Mouse (Mus musculus) kidney, postnatal 4 days (tissue): ENCODE measurements around the gene Dnah12.
"Not testable (repeated sequence)": the region's sequence is repeated elsewhere in the genome, so short reads cannot be mapped to it uniquely, and the experiment has no call there.

Source experiments
- DNase-seq, 2 experiments: peaks; one replicate each; pipeline ENCODE4 v3.0.0; 2021; ENCODE audit warnings: mixed read lengths in 2 of 2

The Dnah12 gene

GRCm38 (mm10) chr14:26692974-26693373 is at the start of gene Dnah12:
Gene Dnah12 (plus strand): TSS chr14:26693274.
- DNase-seq = no peak

DNA sequence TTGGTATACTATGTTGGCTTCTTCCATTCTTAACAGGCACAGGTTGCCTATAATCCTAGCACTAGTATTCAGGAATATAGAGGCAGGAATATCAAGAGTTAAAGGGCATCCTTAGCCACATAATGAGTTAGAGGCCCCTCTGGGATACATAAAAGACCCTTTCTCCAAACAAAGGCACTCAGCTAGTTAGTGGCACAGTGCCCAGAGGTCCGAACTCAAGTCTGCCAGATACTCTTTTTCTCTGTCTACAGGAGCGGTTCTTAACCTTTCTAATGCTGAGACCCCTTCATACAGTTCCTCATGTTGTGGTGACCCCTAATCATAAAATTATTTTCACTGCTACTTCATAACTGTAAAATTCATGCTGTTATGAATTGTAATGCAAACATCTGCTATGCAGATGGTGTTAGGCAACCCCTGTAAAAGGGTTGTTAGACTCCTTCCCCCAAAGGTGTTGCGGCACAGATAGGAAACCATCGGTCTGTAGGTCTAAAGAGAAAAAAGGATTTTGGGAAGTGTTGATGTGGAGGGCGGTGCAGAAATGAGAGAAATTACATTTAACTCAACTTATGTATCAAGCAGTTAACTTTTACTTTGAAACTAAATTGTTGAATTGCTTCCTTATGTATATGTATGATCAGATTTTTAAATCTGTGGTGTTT is 47.0 kb upstream of the Dnah12 start:
- peak in 1 of 2 experiments; percentile 16 for DNase-seq

DNA sequence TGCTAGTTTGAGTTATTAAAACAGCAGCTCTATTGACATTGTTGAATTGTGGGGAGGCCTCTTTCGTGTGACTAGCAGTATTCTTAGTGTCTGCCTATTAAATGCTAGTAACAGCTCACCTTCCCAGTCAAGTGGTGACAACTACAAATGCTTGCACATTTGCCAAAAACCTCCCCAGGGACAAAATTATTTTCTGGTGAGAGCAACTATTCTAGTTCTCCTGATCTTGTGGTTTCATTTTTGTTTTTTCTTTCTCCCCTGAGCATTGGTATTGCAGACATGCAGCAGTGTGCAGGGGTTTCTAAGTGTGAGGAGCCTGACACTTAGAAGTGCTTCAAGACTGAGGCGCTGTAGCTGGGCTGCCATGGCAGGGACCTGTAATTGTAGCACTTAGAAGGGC is 45.3 kb upstream of the Dnah12 start:
- no peak for DNase-seq

GRCm38 (mm10) chr14:26651901-26652300 is 41.2 kb upstream of the Dnah12 start:
- no peak for DNase-seq

DNA sequence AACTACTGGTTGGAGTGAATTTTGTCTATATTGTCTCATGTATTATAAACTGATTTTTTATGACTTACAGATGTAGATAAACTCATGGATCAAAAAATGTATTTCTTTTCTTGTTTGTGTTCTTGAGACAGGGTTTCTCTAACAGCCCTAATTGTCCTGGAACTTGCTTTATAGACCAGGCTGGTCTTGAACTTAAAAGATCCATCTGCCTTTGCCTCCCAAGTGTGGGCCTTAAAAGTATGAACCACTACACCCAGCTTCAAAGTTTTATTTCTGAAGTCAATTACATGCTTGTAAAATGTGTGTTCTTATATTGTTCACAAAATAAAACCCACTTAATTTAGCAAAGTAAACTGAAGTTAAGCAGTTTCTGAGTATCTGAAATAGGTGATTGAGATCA is 34.9 kb upstream of the Dnah12 start:
- no peak for DNase-seq

GRCm38 (mm10) chr14:26660233-26660632 is 32.8 kb upstream of the Dnah12 start:
- DNase-seq = no peak

GRCm38 (mm10) chr14:26662016-26662415 is 31.1 kb upstream of the Dnah12 start:
- DNase-seq = no peak

- no peak for DNase-seq
Observed at GRCm38 (mm10) chr14:26662488-26662887, 30.6 kb upstream of the Dnah12 start.

DNA sequence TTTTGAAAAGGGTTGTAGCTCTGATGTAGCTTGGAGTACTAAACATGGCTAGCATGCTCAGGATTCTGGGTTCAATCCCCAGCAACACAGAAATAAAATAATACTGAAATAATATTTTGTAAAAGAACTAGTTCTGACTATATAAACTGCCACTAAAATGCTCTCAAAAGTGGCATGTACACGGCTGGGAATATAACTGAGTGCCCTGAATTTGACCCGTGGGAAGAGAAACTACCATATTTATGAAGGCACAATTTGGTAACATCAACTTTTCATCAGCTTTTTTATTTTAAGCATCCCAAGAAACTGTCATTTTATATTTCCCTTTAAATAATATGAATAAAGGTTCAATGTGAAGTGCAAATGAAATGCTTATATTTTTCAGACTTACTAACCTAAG is 29.2 kb upstream of the Dnah12 start:
- no peak for DNase-seq

DNA sequence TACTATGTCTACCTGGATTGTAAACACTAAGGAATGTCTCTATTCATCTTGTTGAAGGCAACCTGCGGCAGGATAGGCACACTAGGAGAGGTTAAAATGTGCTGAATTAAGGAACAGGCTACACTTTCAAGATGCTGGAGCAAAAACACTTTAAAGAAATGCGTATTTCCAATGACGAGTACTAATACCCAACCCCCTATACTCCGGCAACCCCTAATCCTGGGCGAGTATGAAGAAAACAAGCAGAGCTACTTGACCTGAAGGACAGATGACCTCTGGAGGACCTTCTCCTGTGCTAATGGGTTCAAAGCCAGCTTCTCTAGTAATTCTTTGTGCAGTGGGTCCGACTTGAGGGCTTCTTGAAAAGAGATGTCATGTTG is 25.1 kb upstream of the Dnah12 start:
- DNase-seq = no peak

- DNase-seq = peak; percentile 59 to 75
Observed at GRCm38 (mm10) chr14:26668371-26669291, 24.4 kb upstream of the Dnah12 start.

- peak; percentile 88 to 93 for DNase-seq
Observed at GRCm38 (mm10) chr14:26669292-26670073, 23.6 kb upstream of the Dnah12 start, which contains the start of gene Pde12. Gene Pde12 (minus strand): TSS chr14:26669883.

- no peak for DNase-seq
Observed at GRCm38 (mm10) chr14:26670964-26671363, 22.1 kb upstream of the Dnah12 start.

DNA sequence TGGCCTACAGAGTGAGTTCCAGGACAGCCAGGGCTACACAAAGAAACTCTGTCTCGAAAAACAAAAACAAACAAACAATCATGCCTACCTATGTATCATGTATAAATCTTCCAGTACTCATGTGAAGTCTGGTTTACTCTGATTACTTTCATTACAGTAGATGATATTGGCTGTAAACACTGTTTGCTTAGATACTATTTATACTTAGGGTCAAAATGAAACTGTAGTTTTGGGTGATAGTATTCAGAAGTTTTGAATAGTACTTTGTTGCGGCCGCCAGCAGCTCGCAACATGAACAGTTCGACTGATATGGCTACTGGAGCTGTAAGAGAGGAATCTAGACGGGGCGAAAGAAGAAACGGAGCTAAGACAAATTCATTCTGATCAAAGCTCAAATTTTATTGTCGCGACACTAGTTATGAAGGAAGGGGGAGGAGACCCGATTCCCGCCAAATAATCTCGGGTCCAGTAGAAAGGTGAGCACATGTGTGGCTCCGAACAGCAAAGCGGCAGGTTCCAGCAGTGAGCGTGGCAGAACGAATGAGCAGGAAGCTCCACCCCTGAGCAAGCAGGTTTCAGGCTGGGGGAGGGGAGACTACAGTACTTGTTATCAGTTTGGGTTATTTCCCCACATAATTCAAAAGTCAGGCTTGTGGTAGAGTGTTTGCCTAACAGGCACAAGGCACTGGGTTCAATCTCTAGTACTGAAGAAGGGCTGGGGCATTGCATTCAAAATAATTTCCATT is 21.0 kb upstream of the Dnah12 start:
- DNase-seq = not testable (repeated sequence)

- DNase-seq = peak in 1 of 2 experiments; percentile 17
Observed at GRCm38 (mm10) chr14:26674476-26675169, 18.5 kb upstream of the Dnah12 start.

GRCm38 (mm10) chr14:26675371-26675770 is 17.7 kb upstream of the Dnah12 start:
- peak; percentile 66 to 76 for DNase-seq

- DNase-seq = no peak
Observed at GRCm38 (mm10) chr14:26675791-26676190, 17.3 kb upstream of the Dnah12 start.

- no peak for DNase-seq
Observed at GRCm38 (mm10) chr14:26690727-26691126, 2.3 kb upstream of the Dnah12 start.

DNA sequence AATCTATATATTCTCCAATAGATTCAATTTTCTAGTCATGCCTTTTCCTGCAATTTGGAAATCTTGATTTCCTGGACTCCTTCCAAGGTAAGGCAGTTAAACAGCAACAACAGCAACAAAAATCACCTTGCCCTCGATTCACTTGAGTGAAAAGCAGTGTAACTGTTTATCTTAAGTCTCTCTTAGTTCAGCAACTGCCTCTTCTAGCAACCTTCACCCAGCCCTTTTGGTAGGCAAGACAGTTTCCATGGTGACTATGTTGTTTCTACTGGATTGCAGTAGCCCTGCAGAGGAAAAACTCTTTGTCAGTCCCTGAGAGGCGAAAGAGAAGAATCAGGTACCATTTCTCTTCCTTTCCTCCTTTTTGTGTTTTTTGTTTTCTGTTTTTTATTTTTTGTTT is 1.7 kb upstream of the Dnah12 start:
- no peak for DNase-seq

DNA sequence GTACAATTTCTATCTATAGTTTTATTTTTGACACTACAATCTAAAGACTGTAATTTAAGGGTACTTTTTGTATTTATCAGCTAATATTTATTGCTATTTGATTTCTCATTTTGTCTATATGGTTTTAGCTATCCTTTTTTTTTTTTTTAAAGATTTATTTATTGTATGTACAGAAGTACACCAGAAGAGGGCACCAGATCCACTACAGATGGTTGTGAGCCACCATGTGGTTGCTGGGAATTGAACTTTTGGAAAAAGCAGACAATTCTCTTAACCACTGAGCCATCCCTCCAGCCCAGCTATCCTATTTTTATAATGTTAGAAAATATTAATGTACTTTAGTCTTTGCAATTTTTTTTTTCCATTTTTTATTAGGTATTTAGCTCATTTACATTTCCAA is 4.8 kb downstream of the Dnah12 start:
- no peak for DNase-seq

DNA sequence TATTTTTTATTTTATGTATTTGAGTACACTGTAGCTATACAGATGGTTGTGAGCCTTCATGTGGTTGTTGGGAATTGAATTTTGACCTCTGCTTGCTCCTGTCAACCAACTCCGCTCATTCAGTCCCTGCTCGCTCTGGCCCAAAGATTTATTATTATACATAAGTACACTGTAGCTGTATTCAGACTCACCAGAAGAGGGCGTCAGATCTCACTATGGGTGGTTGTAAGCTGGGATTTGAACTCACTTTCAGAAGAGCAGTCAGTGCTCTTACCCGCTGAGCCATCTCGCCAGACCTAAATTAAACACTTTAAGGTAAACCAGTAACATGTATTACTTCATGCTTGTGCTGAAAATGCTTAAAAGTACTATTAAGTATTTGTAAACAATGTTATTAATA is 12.2 kb downstream of the Dnah12 start:
- not testable (repeated sequence) for DNase-seq

GRCm38 (mm10) chr14:26719696-26720095 is 26.6 kb downstream of the Dnah12 start:
- not testable (repeated sequence) for DNase-seq
